Mouse (Mus musculus) cortical plate, adult 2 months (tissue): ENCODE data around the gene Smoc1.

Experiments used
- CTCF ChIP-seq: fragments of 200-500 bp; IDR thresholded peaks from 2 replicates; pipeline ENCODE4 v1.5.1; 2011; ENCODE audit warnings: mild to moderate bottlenecking, control low read depth, low read length; ENCODE audit not compliant: insufficient read depth; ENCODE audit errors: extremely low read depth
- POLR2A ChIP-seq: fragments of 200-500 bp; IDR thresholded peaks from 2 replicates; pipeline ENCODE4 v1.6.1; 2011; ENCODE audit warnings: mild to moderate bottlenecking, low read length, control low read depth; ENCODE audit not compliant: insufficient read depth; ENCODE audit errors: extremely low read depth

DNA sequence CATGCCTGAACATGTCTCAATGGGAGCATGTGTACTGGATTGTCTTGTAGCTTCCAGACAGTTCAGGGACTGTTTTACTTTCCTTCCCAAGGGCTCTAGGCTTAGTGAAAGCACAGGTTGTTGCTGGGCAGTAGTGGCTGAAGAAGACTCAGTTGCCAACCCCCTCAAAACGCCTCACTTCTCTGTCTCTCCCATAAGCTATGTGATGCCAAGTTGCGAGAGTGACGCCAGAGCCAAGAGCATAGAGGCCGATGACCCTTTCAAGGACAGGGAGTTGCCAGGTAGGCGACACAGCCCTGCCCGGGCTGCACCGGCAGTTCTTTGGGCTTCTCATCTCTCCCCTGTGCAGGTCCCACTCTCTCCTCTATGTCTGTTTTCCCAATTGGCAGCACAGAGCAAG lies 141.4 kb downstream of the Smoc1 start:
- TF ChIP-seq CTCF (no peak), POLR2A (no peak)
